Mouse (Mus musculus): ENCODE measurements around the gene Mllt6. TPM values are rescaled to one million over a fixed set of nuclear protein-coding genes. Genes with fewer than 3 reads are reported as not detected.

Mllt6 gene
- polyA plus RNA-seq (2016; fragmentation: Nextera tagmentation; extraction: Ambion mirVana), result 2.1 and 2.2 TPM in 2 replicates

- no peaks in the 10 kb centered on the region for H3K9me3 ChIP-seq
- H3K27me3 ChIP-seq (replicated peaks; ENCODE audit: low read depth, poor library complexity, severe bottlenecking), result peaks cover 34% of the 10 kb centered on the region
- H3K4me1 ChIP-seq, result peaks cover 66% of the 10 kb centered on the region
- WGBS, result 2% methylated on average over 58 of the region's 76 CpGs
- peak within 1 kb of the TSS; percentile 97 for H3K27ac ChIP-seq (replicated peaks)
- H3K4me3 ChIP-seq, result peak within 1 kb of the TSS; percentile 92
- DNase-seq (ENCODE audit: low spot score), result peak; percentile 88
- peaks cover 31% of the 10 kb centered on the region for H3K36me3 ChIP-seq (replicated peaks)
These were observed at the start of gene Mllt6 for GRCm38 (mm10) chr11:97662893-97663527. Gene Mllt6 (plus strand): TSS chr11:97663414.

GRCm38 (mm10) chr11:97615276-97615675 is 47.9 kb upstream of the Mllt6 start:
- no peaks in the 10 kb centered on the region for H3K36me3 ChIP-seq (replicated peaks)
- H3K4me1 ChIP-seq, result no peaks in the 10 kb centered on the region; the same call in 1 of the 2 replicates
- H3K27ac ChIP-seq (replicated peaks), result no peak overlapping the region
- WGBS, result 82% methylated on average over 4 of the region's 4 CpGs
- DNase-seq (ENCODE audit: low spot score), result no peak
- H3K4me3 ChIP-seq, result no peak overlapping the region
- H3K9me3 ChIP-seq, result no peaks in the 10 kb centered on the region
- H3K27me3 ChIP-seq (replicated peaks; ENCODE audit: low read depth, poor library complexity, severe bottlenecking), result peaks cover 58% of the 10 kb centered on the region

- DNase-seq (ENCODE audit: low spot score), result no peak
- Histone ChIP-seq H3K4me3 (no peak overlapping the region), H3K9me3 (no peaks in the 10 kb centered on the region), H3K27me3 (replicated peaks; ENCODE audit: low read depth, poor library complexity, severe bottlenecking) (peaks cover 57% of the 10 kb centered on the region), H3K27ac (replicated peaks) (no peak overlapping the region), H3K4me1 (no peaks in the 10 kb centered on the region; the same call in 1 of the 2 replicates), H3K36me3 (replicated peaks) (no peaks in the 10 kb centered on the region)
- WGBS, result 56% methylated on average over 11 of the region's 11 CpGs
These were observed 44.8 kb upstream of the Mllt6 start for GRCm38 (mm10) chr11:97618368-97618767.

- Histone ChIP-seq H3K27ac (replicated peaks) (no peak overlapping the region), H3K27me3 (replicated peaks; ENCODE audit: low read depth, poor library complexity, severe bottlenecking) (peaks cover 67% of the 10 kb centered on the region), H3K4me1 (no peaks in the 10 kb centered on the region; the same call in 1 of the 2 replicates), H3K4me3 (no peak overlapping the region), H3K36me3 (replicated peaks) (no peaks in the 10 kb centered on the region), H3K9me3 (no peaks in the 10 kb centered on the region)
- 52% methylated on average over 5 of the region's 5 CpGs for WGBS
- no peak for DNase-seq (ENCODE audit: low spot score)
These were observed 43.8 kb upstream of the Mllt6 start for GRCm38 (mm10) chr11:97619391-97619795.

GRCm38 (mm10) chr11:97622440-97622839 is 40.8 kb upstream of the Mllt6 start:
- H3K4me1 ChIP-seq, result peaks cover 16% of the 10 kb centered on the region

GRCm38 (mm10) chr11:97623166-97623565 is 40.0 kb upstream of the Mllt6 start:
- Histone ChIP-seq H3K27me3 (replicated peaks; ENCODE audit: low read depth, poor library complexity, severe bottlenecking) (peaks cover 68% of the 10 kb centered on the region), H3K9me3 (no peaks in the 10 kb centered on the region), H3K4me1 (peaks cover 23% of the 10 kb centered on the region), H3K27ac (replicated peaks) (no peak overlapping the region), H3K4me3 (no peak overlapping the region), H3K36me3 (replicated peaks) (no peaks in the 10 kb centered on the region)
- 62% methylated on average over 9 of the region's 9 CpGs for WGBS
- DNase-seq (ENCODE audit: low spot score), result no peak

More at GRCm38 (mm10) chr11:97622440-97622839, 40.8 kb upstream of the Mllt6 start:
- Histone ChIP-seq H3K4me3 (no peak overlapping the region), H3K36me3 (replicated peaks) (no peaks in the 10 kb centered on the region), H3K27me3 (replicated peaks; ENCODE audit: low read depth, poor library complexity, severe bottlenecking) (peaks cover 68% of the 10 kb centered on the region), H3K27ac (replicated peaks) (no peak overlapping the region), H3K9me3 (no peaks in the 10 kb centered on the region)
- 3% methylated on average over 6 of the region's 6 CpGs for WGBS
- peak; percentile 80 for DNase-seq (ENCODE audit: low spot score)

GRCm38 (mm10) chr11:97625551-97625950 is 37.7 kb upstream of the Mllt6 start:
- Histone ChIP-seq H3K9me3 (no peaks in the 10 kb centered on the region), H3K4me1 (peaks cover 46% of the 10 kb centered on the region), H3K4me3 (no peak overlapping the region), H3K27me3 (replicated peaks; ENCODE audit: low read depth, poor library complexity, severe bottlenecking) (peaks cover 75% of the 10 kb centered on the region), H3K27ac (replicated peaks) (no peak overlapping the region), H3K36me3 (replicated peaks) (no peaks in the 10 kb centered on the region)
- WGBS, result 70% methylated on average over 5 of the region's 5 CpGs
- DNase-seq (ENCODE audit: low spot score), result no peak

- Histone ChIP-seq H3K4me3 (peak overlapping the region; percentile 86), H3K27ac (replicated peaks) (no peak overlapping the region), H3K27me3 (replicated peaks; ENCODE audit: low read depth, poor library complexity, severe bottlenecking) (peaks cover 84% of the 10 kb centered on the region), H3K9me3 (no peaks in the 10 kb centered on the region), H3K4me1 (peaks cover 54% of the 10 kb centered on the region), H3K36me3 (replicated peaks) (no peaks in the 10 kb centered on the region)
- 1% methylated on average over 13 of the region's 13 CpGs for WGBS
- peak; percentile 44 for DNase-seq (ENCODE audit: low spot score)
These were observed 36.8 kb upstream of the Mllt6 start for GRCm38 (mm10) chr11:97626431-97626830.

GRCm38 (mm10) chr11:97626850-97627249 is 36.4 kb upstream of the Mllt6 start:
- under 1% methylated on average over 10 of the region's 10 CpGs for WGBS
- DNase-seq (ENCODE audit: low spot score), result peak; percentile 60
- peak overlapping the region; percentile 86 for H3K4me3 ChIP-seq
- no peak overlapping the region for H3K27ac ChIP-seq (replicated peaks)
- no peaks in the 10 kb centered on the region for H3K9me3 ChIP-seq
- peaks cover 56% of the 10 kb centered on the region for H3K4me1 ChIP-seq
- no peaks in the 10 kb centered on the region for H3K36me3 ChIP-seq (replicated peaks)
- H3K27me3 ChIP-seq (replicated peaks; ENCODE audit: low read depth, poor library complexity, severe bottlenecking), result peaks cover 88% of the 10 kb centered on the region

GRCm38 (mm10) chr11:97627556-97628302 is 35.5 kb upstream of the Mllt6 start:
- DNase-seq (ENCODE audit: low spot score), result no peak
- Histone ChIP-seq H3K4me3 (peak overlapping the region; percentile 86), H3K27ac (replicated peaks) (peak overlapping the region; percentile 93; the same call in 1 of the 2 replicates), H3K4me1 (peaks cover 58% of the 10 kb centered on the region), H3K27me3 (replicated peaks; ENCODE audit: low read depth, poor library complexity, severe bottlenecking) (peaks cover 89% of the 10 kb centered on the region), H3K9me3 (no peaks in the 10 kb centered on the region), H3K36me3 (replicated peaks) (no peaks in the 10 kb centered on the region)
- WGBS, result under 1% methylated on average over 30 of the region's 30 CpGs

- H3K27ac ChIP-seq (replicated peaks), result peak overlapping the region; percentile 93; the same call in 1 of the 2 replicates
- H3K4me3 ChIP-seq, result peak overlapping the region; percentile 86
- H3K4me1 ChIP-seq, result peaks cover 58% of the 10 kb centered on the region
- DNase-seq (ENCODE audit: low spot score), result no peak
- H3K27me3 ChIP-seq (replicated peaks; ENCODE audit: low read depth, poor library complexity, severe bottlenecking), result peaks cover 84% of the 10 kb centered on the region
- under 1% methylated on average over 28 of the region's 28 CpGs for WGBS
- H3K36me3 ChIP-seq (replicated peaks), result no peaks in the 10 kb centered on the region
- no peaks in the 10 kb centered on the region for H3K9me3 ChIP-seq
These were observed 35.0 kb upstream of the Mllt6 start for GRCm38 (mm10) chr11:97628303-97628567.

GRCm38 (mm10) chr11:97628568-97629518 is 34.4 kb upstream of the Mllt6 start:
- H3K4me3 ChIP-seq, result peak overlapping the region; percentile 86
- under 1% methylated on average over 105 of the region's 106 CpGs for WGBS
- H3K27me3 ChIP-seq (replicated peaks; ENCODE audit: low read depth, poor library complexity, severe bottlenecking), result peaks cover 78% of the 10 kb centered on the region
- DNase-seq (ENCODE audit: low spot score), result peak; percentile 79
- H3K4me1 ChIP-seq, result peaks cover 58% of the 10 kb centered on the region
- no peaks in the 10 kb centered on the region for H3K36me3 ChIP-seq (replicated peaks)
- H3K27ac ChIP-seq (replicated peaks), result peak overlapping the region; percentile 93
- H3K9me3 ChIP-seq, result no peaks in the 10 kb centered on the region

Data from embryonic facial prominence, embryonic 10.5 days (tissue).